Mouse (Mus musculus): ENCODE results near the gene Nup210.

DNA sequence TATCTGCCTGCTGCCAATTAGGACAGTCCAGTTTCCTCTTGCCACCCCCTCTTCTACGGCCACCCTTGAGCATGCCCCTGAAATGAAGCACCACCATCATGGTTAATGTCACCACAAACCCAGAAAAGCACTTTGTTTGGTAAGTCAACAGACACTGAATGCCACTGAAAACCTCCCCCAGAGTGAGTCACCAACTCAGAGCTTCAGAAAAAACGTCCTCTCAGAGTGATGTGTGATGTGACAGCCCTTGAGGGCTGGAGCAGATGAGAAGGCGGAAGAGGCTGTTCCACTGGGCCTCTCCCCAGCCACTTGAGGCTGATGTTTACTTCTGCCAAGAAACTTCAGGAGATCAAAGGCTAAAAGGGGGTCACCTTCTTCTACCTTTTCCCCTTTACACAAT is 132.5 kb downstream of the Nup210 start:
- TF ChIP-seq CTCF (IDR thresholded peaks at IDR 0.05; ENCODE audit: control insufficient read depth, insufficient read depth, insufficient read length) (no peak), MAX (IDR thresholded peaks at IDR 0.05) (peak; percentile 37), USF1 (IDR thresholded peaks at IDR 0.05; ENCODE audit: low read depth) (no peak), MYOD1 (IDR thresholded peaks at IDR 0.05; ENCODE audit: control insufficient read depth, insufficient read length, low read depth) (no peak), FOSL1 (IDR thresholded peaks at IDR 0.05; ENCODE audit: insufficient read depth, low read length, poor library complexity, severe bottlenecking) (no peak), MYOG (IDR thresholded peaks at IDR 0.05; ENCODE audit: control insufficient read depth, extremely low read depth, insufficient read length) (no peak)

Data from C2C12 (cell line).